Mouse (Mus musculus): ENCODE measurements around the gene Ablim1. TPM values are rescaled to one million over a fixed set of nuclear protein-coding genes. Genes with fewer than 3 reads are reported as not detected.

Ablim1 gene
- polyA plus RNA-seq, 1 experiment, result 12.2 TPM

GRCm38 (mm10) chr19:57229161-57229560, 85.6 kb downstream of the Ablim1 start:
- no peak overlapping the region for H3K4me3 ChIP-seq (ENCODE audit: low read depth, low read length)
- TF ChIP-seq CTCF (IDR thresholded peaks at IDR 0.05; ENCODE audit: low read depth, low read length) (no peak), POLR2A (IDR thresholded peaks at IDR 0.05; ENCODE audit: insufficient read depth, low read length) (no peak), EP300 (IDR thresholded peaks at IDR 0.05; ENCODE audit: insufficient read depth, low read depth, low read length) (no peak)
- H3K4me1 ChIP-seq (ENCODE audit: control insufficient read depth, insufficient read depth, low read length), result no peaks in the 10 kb centered on the region
- no peaks in the 10 kb centered on the region for H3K36me3 ChIP-seq (ENCODE audit: control insufficient read depth, insufficient read depth, low read length, poor library complexity, severe bottlenecking)
- H3K9me3 ChIP-seq (replicated peaks; ENCODE audit: control insufficient read depth, insufficient read depth, low read length, poor library complexity, severe bottlenecking), result no peaks in the 10 kb centered on the region
- H3K9ac ChIP-seq (ENCODE audit: low read depth, poor library complexity, severe bottlenecking), result no peak overlapping the region
- H3K27me3 ChIP-seq (ENCODE audit: control insufficient read depth, insufficient read depth, low read length, poor library complexity, severe bottlenecking), result no peaks in the 10 kb centered on the region
- no peak overlapping the region for H3K27ac ChIP-seq (ENCODE audit: insufficient read depth, low read length)

- Histone ChIP-seq H3K27me3 (ENCODE audit: control insufficient read depth, insufficient read depth, low read length, poor library complexity, severe bottlenecking) (no peaks in the 10 kb centered on the region), H3K36me3 (ENCODE audit: control insufficient read depth, insufficient read depth, low read length, poor library complexity, severe bottlenecking) (no peaks in the 10 kb centered on the region), H3K9me3 (replicated peaks; ENCODE audit: control insufficient read depth, insufficient read depth, low read length, poor library complexity, severe bottlenecking) (no peaks in the 10 kb centered on the region), H3K27ac (ENCODE audit: insufficient read depth, low read length) (no peak overlapping the region), H3K4me3 (ENCODE audit: low read depth, low read length) (no peak overlapping the region), H3K9ac (ENCODE audit: low read depth, poor library complexity, severe bottlenecking) (no peak overlapping the region), H3K4me1 (ENCODE audit: control insufficient read depth, insufficient read depth, low read length) (no peaks in the 10 kb centered on the region)
- TF ChIP-seq EP300 (IDR thresholded peaks at IDR 0.05; ENCODE audit: insufficient read depth, low read depth, low read length), result no peak
These were observed 86.1 kb downstream of the Ablim1 start for GRCm38 (mm10) chr19:57228576-57228975.

GRCm38 (mm10) chr19:57224390-57224789, 90.3 kb downstream of the Ablim1 start:
- Histone ChIP-seq H3K27me3 (ENCODE audit: control insufficient read depth, insufficient read depth, low read length, poor library complexity, severe bottlenecking) (no peaks in the 10 kb centered on the region), H3K9me3 (replicated peaks; ENCODE audit: control insufficient read depth, insufficient read depth, low read length, poor library complexity, severe bottlenecking) (no peaks in the 10 kb centered on the region; the same call in 1 of the 2 replicates), H3K9ac (ENCODE audit: low read depth, poor library complexity, severe bottlenecking) (no peak overlapping the region), H3K27ac (ENCODE audit: insufficient read depth, low read length) (no peak overlapping the region), H3K4me1 (ENCODE audit: control insufficient read depth, insufficient read depth, low read length) (no peaks in the 10 kb centered on the region), H3K4me3 (ENCODE audit: low read depth, low read length) (no peak overlapping the region), H3K36me3 (ENCODE audit: control insufficient read depth, insufficient read depth, low read length, poor library complexity, severe bottlenecking) (no peaks in the 10 kb centered on the region)
- TF ChIP-seq EP300 (IDR thresholded peaks at IDR 0.05; ENCODE audit: insufficient read depth, low read depth, low read length) (no peak), POLR2A (IDR thresholded peaks at IDR 0.05; ENCODE audit: insufficient read depth, low read length) (no peak), CTCF (IDR thresholded peaks at IDR 0.05; ENCODE audit: low read depth, low read length) (no peak)

- H3K9ac ChIP-seq (ENCODE audit: low read depth, poor library complexity, severe bottlenecking), result no peak overlapping the region
- H3K9me3 ChIP-seq (replicated peaks; ENCODE audit: control insufficient read depth, insufficient read depth, low read length, poor library complexity, severe bottlenecking), result no peaks in the 10 kb centered on the region; the same call in 1 of the 2 replicates
- TF ChIP-seq CTCF (IDR thresholded peaks at IDR 0.05; ENCODE audit: low read depth, low read length), result no peak
- no peak for TF ChIP-seq EP300 (IDR thresholded peaks at IDR 0.05; ENCODE audit: insufficient read depth, low read depth, low read length)
- no peak for TF ChIP-seq POLR2A (IDR thresholded peaks at IDR 0.05; ENCODE audit: insufficient read depth, low read length)
- H3K27me3 ChIP-seq (ENCODE audit: control insufficient read depth, insufficient read depth, low read length, poor library complexity, severe bottlenecking), result no peaks in the 10 kb centered on the region
- H3K36me3 ChIP-seq (ENCODE audit: control insufficient read depth, insufficient read depth, low read length, poor library complexity, severe bottlenecking), result no peaks in the 10 kb centered on the region
- no peak overlapping the region for H3K4me3 ChIP-seq (ENCODE audit: low read depth, low read length)
- no peaks in the 10 kb centered on the region for H3K4me1 ChIP-seq (ENCODE audit: control insufficient read depth, insufficient read depth, low read length)
- no peak overlapping the region for H3K27ac ChIP-seq (ENCODE audit: insufficient read depth, low read length)
These were observed 91.0 kb downstream of the Ablim1 start for GRCm38 (mm10) chr19:57223686-57224085.

- Histone ChIP-seq H3K27ac (ENCODE audit: insufficient read depth, low read length) (no peak overlapping the region), H3K27me3 (ENCODE audit: control insufficient read depth, insufficient read depth, low read length, poor library complexity, severe bottlenecking) (no peaks in the 10 kb centered on the region), H3K4me3 (ENCODE audit: low read depth, low read length) (no peak overlapping the region), H3K9ac (ENCODE audit: low read depth, poor library complexity, severe bottlenecking) (no peak overlapping the region), H3K9me3 (replicated peaks; ENCODE audit: control insufficient read depth, insufficient read depth, low read length, poor library complexity, severe bottlenecking) (no peaks in the 10 kb centered on the region; the same call in 1 of the 2 replicates), H3K36me3 (ENCODE audit: control insufficient read depth, insufficient read depth, low read length, poor library complexity, severe bottlenecking) (no peaks in the 10 kb centered on the region), H3K4me1 (ENCODE audit: control insufficient read depth, insufficient read depth, low read length) (no peaks in the 10 kb centered on the region)
- no peak for TF ChIP-seq CTCF (IDR thresholded peaks at IDR 0.05; ENCODE audit: low read depth, low read length)
- no peak for TF ChIP-seq POLR2A (IDR thresholded peaks at IDR 0.05; ENCODE audit: insufficient read depth, low read length)
- no peak for TF ChIP-seq EP300 (IDR thresholded peaks at IDR 0.05; ENCODE audit: insufficient read depth, low read depth, low read length)
These were observed 92.1 kb downstream of the Ablim1 start for GRCm38 (mm10) chr19:57222657-57223056.

- no peak overlapping the region for H3K9ac ChIP-seq (ENCODE audit: low read depth, poor library complexity, severe bottlenecking)
- H3K27me3 ChIP-seq (ENCODE audit: control insufficient read depth, insufficient read depth, low read length, poor library complexity, severe bottlenecking), result no peaks in the 10 kb centered on the region
- H3K36me3 ChIP-seq (ENCODE audit: control insufficient read depth, insufficient read depth, low read length, poor library complexity, severe bottlenecking), result no peaks in the 10 kb centered on the region
- H3K9me3 ChIP-seq (replicated peaks; ENCODE audit: control insufficient read depth, insufficient read depth, low read length, poor library complexity, severe bottlenecking), result no peaks in the 10 kb centered on the region; the same call in 1 of the 2 replicates
- H3K27ac ChIP-seq (ENCODE audit: insufficient read depth, low read length), result no peak overlapping the region
- no peak overlapping the region for H3K4me3 ChIP-seq (ENCODE audit: low read depth, low read length)
- TF ChIP-seq EP300 (IDR thresholded peaks at IDR 0.05; ENCODE audit: insufficient read depth, low read depth, low read length) (no peak), POLR2A (IDR thresholded peaks at IDR 0.05; ENCODE audit: insufficient read depth, low read length) (no peak), CTCF (IDR thresholded peaks at IDR 0.05; ENCODE audit: low read depth, low read length) (no peak)
- H3K4me1 ChIP-seq (ENCODE audit: control insufficient read depth, insufficient read depth, low read length), result no peaks in the 10 kb centered on the region
These were observed 93.0 kb downstream of the Ablim1 start for GRCm38 (mm10) chr19:57221684-57222235.
